Mouse (Mus musculus) urinary bladder, postnatal 14 days (tissue): ENCODE data around the gene Egfl6.

Experiments
- DNase-seq: peaks from one replicate; pipeline ENCODE4 v3.0.0; 2021; ENCODE audit warnings: low spot score

Egfl6 gene

GRCm38 (mm10) chrX:166584947-166585824 lies at the start of gene Egfl6:
Gene Egfl6, minus strand, starts transcription at chrX:166585720.
- peak; percentile 6 for DNase-seq

- DNase-seq, result no peak
Measured at GRCm38 (mm10) chrX:166626866-166627570, 41.5 kb upstream of the Egfl6 start.

DNA sequence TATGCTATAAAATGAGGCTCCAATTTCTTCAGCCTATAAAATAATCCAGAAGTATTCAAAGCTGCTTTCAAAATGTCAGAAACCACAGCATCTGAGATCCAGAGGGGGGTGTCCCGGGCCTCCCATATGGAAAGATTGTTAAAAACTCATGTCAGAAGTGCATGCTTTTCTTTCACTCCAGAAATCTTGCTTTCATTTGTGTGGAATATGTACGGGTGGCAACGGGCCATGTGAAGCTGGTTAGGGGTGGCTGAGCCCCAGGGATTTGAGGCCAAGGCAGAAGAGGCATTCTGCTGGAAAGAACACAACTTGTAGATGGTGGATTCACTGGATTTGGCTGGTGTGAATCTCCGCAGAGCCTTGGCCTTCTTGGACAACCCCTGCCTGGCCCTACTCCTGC lies 40.7 kb upstream of the Egfl6 start:
- no peak for DNase-seq

DNA sequence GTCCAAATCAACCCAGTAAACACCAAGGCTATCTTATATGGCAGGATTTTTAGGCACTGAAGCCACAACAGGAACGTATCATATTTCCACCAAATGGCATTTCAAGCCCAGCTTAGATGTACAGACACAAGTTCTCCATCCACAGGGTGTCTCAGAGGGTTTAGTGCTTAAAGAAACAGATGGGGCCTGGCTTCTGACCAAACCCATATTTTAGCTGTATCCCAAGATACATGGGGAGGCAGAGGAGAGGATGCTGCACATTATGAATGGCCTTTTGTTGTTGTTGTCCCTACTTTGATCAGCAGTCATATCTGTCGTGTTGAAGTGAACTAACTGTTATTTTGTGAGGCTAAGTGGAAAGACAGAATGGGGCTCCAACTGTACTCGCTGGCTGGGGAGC lies 37.7 kb upstream of the Egfl6 start:
- no peak for DNase-seq

DNA sequence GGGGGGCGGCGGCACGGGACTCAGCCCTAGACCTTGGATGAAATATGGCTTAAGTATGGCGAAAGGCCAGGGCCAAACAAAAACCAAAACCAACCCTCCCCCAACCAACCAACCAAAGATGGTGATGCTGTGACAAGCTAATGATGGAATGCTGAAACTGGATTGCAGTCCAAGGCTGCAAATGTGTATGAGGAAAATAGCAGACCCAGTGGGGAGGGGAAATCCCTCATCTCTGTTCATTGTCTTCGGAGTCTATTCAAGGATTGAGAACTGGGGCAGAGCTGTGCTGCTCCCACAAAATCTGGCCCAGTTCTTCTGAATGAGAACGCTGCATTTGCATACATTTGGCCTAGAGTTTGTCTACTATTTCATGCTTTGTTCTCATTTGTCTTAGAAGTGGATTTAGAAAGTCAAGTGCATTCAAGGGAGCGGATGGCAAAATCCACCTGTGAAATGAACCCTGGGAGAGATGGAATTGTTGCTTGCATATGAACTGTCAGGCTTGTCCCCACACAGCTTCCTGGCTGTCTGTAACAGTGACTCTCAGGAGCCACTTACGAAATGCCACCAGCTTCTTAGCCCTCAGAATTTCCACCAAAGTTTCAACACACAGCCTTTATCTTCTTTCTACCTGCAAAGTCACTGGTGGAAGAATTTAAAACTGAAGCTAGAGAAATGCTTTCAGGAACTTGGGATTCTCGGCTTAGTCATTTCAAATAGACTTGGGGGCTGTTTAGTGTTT lies 36.2 kb upstream of the Egfl6 start:
- DNase-seq, result no peak

DNA sequence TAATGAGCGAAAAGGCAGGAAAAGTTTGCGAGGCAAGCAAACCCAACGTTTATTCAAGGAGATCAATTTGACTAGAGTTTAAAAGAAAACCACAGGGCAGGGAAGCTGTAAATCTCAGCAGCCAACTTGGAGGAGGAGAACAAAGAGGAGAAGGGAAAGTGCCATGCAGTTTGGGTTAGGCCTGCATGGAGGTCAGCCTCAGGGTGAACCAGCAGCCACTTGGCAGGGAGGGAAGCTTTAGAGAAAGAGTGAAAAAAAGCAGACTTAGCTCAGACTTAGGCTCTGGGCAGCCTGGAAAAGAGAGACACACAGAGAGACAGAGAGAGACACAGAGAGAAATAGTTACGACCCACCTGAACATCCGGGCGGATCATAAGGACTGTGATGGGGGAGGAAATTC lies 35.4 kb upstream of the Egfl6 start:
- DNase-seq, result no peak

GRCm38 (mm10) chrX:166619084-166619483 lies 33.6 kb upstream of the Egfl6 start:
- no peak for DNase-seq

DNA sequence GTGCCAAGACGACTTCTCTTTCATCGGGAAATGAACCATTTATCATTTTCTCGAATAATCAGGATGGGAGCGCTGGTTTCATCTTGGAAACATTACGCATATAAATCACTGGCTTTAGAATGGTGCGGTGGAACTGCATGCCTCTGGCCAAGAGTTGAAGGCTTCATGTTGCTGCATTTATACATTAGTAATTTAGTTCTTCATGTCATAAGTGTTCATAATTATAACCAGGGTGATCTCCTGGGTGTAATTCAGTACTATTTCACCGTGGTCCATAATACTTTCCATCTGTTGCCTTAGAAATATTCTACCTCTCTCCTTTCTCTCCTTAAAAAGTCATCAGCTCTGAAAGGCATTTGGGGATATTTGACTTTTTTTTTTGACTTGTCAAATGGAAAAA lies 29.7 kb upstream of the Egfl6 start:
- no peak for DNase-seq

- DNase-seq, result no peak
Measured at GRCm38 (mm10) chrX:166576111-166576510, 9.4 kb downstream of the Egfl6 start.

DNA sequence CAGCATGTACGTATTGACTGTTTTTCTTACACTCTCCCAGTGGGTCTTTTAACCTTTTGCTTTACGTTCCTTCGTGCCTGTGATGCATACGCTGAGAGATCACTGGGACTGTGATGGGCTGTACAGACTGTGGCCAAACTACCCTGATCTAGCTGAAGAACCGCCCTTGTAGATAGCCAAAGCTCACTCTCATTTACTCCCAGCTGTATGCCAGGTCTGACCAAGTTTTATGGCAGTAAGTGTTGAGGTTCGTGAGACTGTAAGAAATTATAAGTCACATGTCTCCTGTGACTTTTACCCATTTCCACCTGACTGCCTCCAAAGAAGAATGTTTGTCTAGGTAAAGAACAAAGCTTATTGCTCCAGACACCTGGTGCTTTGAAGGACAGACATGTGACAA lies 19.5 kb downstream of the Egfl6 start:
- DNase-seq, result no peak

GRCm38 (mm10) chrX:166565401-166565800 lies 20.1 kb downstream of the Egfl6 start:
- peak; percentile 22 for DNase-seq

DNA sequence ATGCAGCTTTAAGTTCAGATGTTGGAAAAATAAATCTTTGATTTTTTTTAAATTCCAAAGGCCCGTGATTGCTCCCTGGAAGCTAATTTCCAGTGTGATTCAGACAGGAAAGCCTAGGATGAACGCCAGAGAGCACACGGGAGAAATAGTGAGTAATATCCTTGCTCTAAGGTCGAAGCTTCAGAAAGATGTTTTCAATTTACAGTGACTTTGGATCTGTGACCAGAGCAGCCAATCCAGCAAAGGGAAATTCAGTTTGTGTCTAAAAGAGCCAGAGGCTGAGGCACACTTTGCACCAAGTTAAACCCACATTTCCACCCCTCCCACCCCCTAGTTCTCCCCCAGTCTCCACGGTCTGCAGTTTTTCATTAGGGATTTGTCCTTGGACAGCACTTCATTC lies 20.6 kb downstream of the Egfl6 start:
- DNase-seq, result no peak

- no peak for DNase-seq
Measured at GRCm38 (mm10) chrX:166559333-166559732, 26.2 kb downstream of the Egfl6 start.

DNA sequence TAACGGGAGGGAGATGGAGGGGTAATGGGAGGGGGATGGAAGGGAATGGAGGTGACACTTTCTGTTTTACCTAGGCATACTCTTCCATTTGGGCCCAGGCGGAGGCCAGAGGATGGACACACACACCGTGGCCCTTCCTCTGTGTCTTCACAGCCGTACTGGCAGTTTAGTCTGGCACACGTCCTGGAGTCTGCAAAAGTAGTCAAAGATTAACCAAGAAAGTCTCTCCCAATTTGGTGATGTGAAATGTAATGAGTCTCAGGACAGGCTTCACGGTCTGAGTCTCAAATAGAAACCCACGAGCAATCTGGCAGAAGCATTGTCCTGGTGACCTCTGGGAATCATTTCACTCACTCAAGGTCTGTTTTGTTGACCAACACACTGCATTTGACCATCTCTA lies 33.2 kb downstream of the Egfl6 start:
- no peak for DNase-seq

- DNase-seq, result no peak
Measured at GRCm38 (mm10) chrX:166546495-166546894, 39.0 kb downstream of the Egfl6 start.

- no peak for DNase-seq
Measured at GRCm38 (mm10) chrX:166535138-166535537, 50.4 kb downstream of the Egfl6 start.

GRCm38 (mm10) chrX:166533432-166533831 lies 52.1 kb downstream of the Egfl6 start:
- no peak for DNase-seq

GRCm38 (mm10) chrX:166531671-166532070 lies 53.8 kb downstream of the Egfl6 start:
- DNase-seq, result no peak

DNA sequence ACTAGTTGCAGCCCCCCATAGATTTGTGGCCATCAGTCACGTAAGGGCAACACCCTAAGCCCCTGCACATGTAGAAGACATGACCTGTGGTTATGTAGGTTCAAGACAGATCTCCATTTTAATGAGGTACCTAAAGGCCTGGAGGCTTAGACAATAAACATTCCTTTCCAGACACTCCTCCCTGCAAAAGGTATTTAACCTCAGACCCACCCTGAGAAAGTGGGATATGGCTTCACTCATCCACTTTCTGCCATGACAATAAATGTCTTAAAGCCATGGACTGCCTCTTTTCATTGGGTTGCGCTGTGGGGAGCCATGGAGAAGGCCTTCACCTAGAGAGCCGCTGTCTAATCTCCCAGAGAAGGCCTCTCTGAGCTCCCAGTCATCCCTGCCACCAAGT lies 57.4 kb downstream of the Egfl6 start:
- no peak for DNase-seq

GRCm38 (mm10) chrX:166525637-166526315 lies 59.7 kb downstream of the Egfl6 start:
- no peak for DNase-seq

GRCm38 (mm10) chrX:166520782-166521181 lies 64.7 kb downstream of the Egfl6 start:
- DNase-seq, result no peak

GRCm38 (mm10) chrX:166518345-166518744 lies 67.2 kb downstream of the Egfl6 start, which contains the start of gene Tceanc:
Gene Tceanc, minus strand, starts transcription at chrX:166518567.
- DNase-seq, result peak; percentile 3
